Mouse (Mus musculus) kidney, adult 2 months (tissue): Measurements from ENCODE around the gene Tcf25.

ENCODE experiments used
- CTCF ChIP-seq: fragments of 200-500 bp; conservative IDR thresholded peaks from 2 replicates; pipeline ENCODE4 v1.5.1; 2011; ENCODE audit warnings: low read depth, mild to moderate bottlenecking, control low read depth, low read length, moderate library complexity, mixed read lengths; ENCODE audit not compliant: insufficient read depth, insufficient read length
- POLR2A ChIP-seq: fragments of 200-500 bp; IDR thresholded peaks from one replicate; pipeline ENCODE4 v1.6.1; 2011; ENCODE audit warnings: low read depth, low read length, control low read depth

DNA sequence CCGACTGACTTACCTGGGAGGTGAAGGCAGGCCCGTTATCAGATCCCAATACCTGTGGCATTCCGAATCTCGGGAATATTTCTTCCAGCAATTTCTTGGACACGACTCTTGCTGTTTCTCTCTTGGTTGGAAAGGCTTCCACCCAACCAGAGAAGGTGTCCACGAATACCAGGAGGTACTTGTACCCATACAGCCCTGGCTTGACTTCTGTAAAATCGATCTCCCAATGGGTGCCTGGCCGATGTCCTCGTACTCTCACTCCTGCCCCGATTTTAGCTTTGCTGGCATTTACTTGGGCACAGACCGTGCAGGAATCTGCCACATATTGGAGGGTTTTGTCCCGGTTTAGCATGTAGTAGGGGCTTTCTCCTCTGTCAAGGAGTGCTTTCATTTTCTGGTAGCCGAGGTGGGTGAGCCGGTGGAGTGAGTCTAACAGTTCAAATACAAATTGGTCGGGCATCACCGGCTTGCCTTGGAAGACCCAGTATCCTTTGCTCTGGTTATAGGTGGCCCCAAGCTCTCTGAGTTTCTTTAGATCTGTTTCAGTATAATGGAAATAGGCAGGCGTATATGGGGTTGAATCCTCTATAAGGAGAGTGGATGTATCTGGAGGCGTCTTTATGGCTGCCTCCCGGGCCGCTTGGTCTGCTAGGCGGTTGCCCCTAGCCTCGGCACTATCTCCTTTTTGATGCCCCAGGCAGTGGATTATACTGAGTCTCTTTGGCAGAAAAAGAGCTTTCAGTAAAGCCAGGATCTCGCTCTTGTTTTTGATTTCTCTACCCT lies 55.6 kb downstream of the Tcf25 start:
- TF ChIP-seq CTCF (no peak), POLR2A (no peak)
